Mouse (Mus musculus): ENCODE data around the gene Dapk2. TPM values are rescaled to one million over a fixed set of nuclear protein-coding genes. Genes with fewer than 3 reads are reported as not detected.

Dapk2 gene
- polyA plus RNA-seq, 1 experiment from 2014 or later: 0.19 TPM

- no peak for ATAC-seq
Measured at GRCm38 (mm10) chr9:66306414-66306813, 148.4 kb downstream of the Dapk2 start.

DNA sequence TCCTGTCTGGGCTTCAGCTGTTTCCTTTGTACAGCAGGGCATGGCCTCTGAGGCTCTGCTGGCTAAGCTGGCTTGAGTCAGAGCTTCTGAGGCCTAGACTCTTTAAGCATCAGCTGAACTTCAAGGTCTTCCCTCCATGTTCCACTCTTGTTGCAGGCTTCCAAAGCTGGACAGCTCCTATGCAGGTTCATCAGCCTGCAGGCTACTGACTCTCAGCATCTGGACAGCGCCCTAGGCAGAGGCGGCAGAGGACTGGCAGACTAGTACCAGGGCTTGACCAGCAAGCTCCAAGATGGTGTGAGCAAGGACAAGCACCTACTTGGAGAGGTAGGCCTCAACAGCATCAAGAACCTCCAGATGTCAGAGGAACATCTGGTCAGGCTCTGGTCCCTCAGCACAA lies 149.3 kb downstream of the Dapk2 start:
- ChIA-PET CTCF (interaction anchor here (1.1 kb wide), 1 partner anchor 9 kb away, joined by 3 read pairs; no protein-coding TSS in a partner anchor), POLR2A (no interaction called here)
- ATAC-seq: peak; percentile 60
- TF ChIP-seq CTCF (IDR thresholded peaks at IDR 0.05): no peak
- DNase-seq (ENCODE audit: low read depth, low spot score): peak; percentile 39
- H3K27me3 ChIP-seq: peaks cover 9% of the 10 kb centered on the region
- in situ Hi-C loops (cut with MboI; ENCODE audit: low pct_unique_long_range_greater_than_20kb): no loop called here

More at GRCm38 (mm10) chr9:66306414-66306813, 148.4 kb downstream of the Dapk2 start:
- CTCF ChIA-PET: interaction anchor here (1.1 kb wide), 1 partner anchor 10 kb away, joined by 3 read pairs; no protein-coding TSS in a partner anchor
- in situ Hi-C loops (cut with MboI; ENCODE audit: low pct_unique_long_range_greater_than_20kb): no loop called here
- H3K27me3 ChIP-seq: peaks cover 9% of the 10 kb centered on the region
- POLR2A ChIA-PET: no interaction called here
- no peak for DNase-seq (ENCODE audit: low read depth, low spot score)
- no peak for TF ChIP-seq CTCF (IDR thresholded peaks at IDR 0.05)

- H3K27me3 ChIP-seq: peaks cover 13% of the 10 kb centered on the region
- no peak for TF ChIP-seq CTCF (IDR thresholded peaks at IDR 0.05)
- DNase-seq (ENCODE audit: low read depth, low spot score) (no peak), ATAC-seq (no peak)
- in situ Hi-C loops (cut with MboI; ENCODE audit: low pct_unique_long_range_greater_than_20kb): no loop called here
- CTCF ChIA-PET: no interaction called here
- POLR2A ChIA-PET: no interaction called here
Measured at GRCm38 (mm10) chr9:66308741-66309140, 150.7 kb downstream of the Dapk2 start.

DNA sequence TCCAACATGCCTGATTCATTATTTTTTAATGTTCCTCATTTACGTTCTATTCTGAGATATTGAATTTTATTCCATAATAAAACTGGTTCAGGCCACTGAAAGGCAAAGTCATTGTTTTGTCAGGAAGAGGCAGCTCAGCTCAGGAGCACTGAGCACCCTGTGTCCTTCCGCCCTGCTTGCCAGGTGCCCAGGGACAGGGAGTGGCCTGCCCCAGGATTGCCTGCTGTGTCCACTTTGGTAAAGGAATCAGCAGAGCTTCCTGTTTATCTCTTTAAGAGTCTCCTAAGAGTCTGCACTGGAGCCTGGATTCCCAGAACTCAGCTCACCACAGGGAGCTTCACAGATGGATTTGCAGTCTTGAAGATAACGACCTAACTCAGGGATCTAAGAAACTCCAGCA lies 153.4 kb downstream of the Dapk2 start:
- peaks cover 19% of the 10 kb centered on the region for H3K27me3 ChIP-seq
- no peak for ATAC-seq
- no peak for DNase-seq (ENCODE audit: low read depth, low spot score)
- no peak for TF ChIP-seq CTCF (IDR thresholded peaks at IDR 0.05)
- in situ Hi-C loops (cut with MboI; ENCODE audit: low pct_unique_long_range_greater_than_20kb): no loop called here
- ChIA-PET POLR2A (no interaction called here), CTCF (no interaction called here)

GRCm38 (mm10) chr9:66316603-66317002 lies 158.6 kb downstream of the Dapk2 start:
- ChIA-PET CTCF (interaction anchor here (1.4 kb wide), 1 partner anchor 10 kb away, joined by 3 read pairs; no protein-coding TSS in a partner anchor), POLR2A (no interaction called here)
- no peak for ATAC-seq
- H3K27me3 ChIP-seq: peaks cover 34% of the 10 kb centered on the region
- in situ Hi-C loops (cut with MboI; ENCODE audit: low pct_unique_long_range_greater_than_20kb): no loop called here
- TF ChIP-seq CTCF (IDR thresholded peaks at IDR 0.05): no peak
- DNase-seq (ENCODE audit: low read depth, low spot score): no peak

Other genes starting within 250 kb of the Dapk2 start
- gene Trip4, start 249.4 kb upstream of the Dapk2 start, polyA plus RNA-seq (2021): 41.0 TPM
- gene Csnk1g1, start 249.3 kb upstream of the Dapk2 start, polyA plus RNA-seq (2021): 13.1 TPM
- 715 TPM for gene Ppib, start 98.0 kb upstream of the Dapk2 start, polyA plus RNA-seq (2021)
- 0.44 TPM for gene Snx22, start 88.5 kb upstream of the Dapk2 start, polyA plus RNA-seq (2021)
- gene Snx1, start 31.6 kb upstream of the Dapk2 start, polyA plus RNA-seq (2021): 103 TPM
- 94.8 TPM for gene Ciao2a, start 31.6 kb upstream of the Dapk2 start, polyA plus RNA-seq (2021)
- gene Herc1, start 192.2 kb downstream of the Dapk2 start, polyA plus RNA-seq (2021): 16.2 TPM

Measured in Patski (cell line).